Mouse (Mus musculus): ENCODE results near the gene Amz1. TPM values are rescaled to one million over a fixed set of nuclear protein-coding genes. Genes with fewer than 3 reads are reported as not detected.

The Amz1 gene
- polyA plus RNA-seq, 1 experiment from 2014 or later, result 0.97 TPM

DNA sequence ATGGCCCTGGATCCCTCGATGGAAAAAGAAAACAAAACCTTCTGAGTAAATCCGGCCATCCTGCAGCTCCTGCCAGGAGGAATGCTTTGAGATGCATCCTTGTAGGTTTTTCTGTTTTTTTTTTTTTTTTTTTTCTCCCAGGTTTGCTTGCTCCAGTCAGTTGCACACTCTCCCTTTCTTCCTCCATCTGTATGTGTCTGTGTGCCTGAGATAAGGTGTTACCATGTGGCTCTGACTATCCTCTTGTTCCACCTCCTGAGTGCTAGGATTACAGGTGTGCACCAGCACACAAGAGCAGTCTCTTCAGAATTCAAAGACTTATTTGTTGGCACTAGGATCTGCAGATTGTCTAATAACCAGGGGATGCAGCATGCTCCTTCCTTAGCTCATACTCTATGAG lies 83.0 kb downstream of the Amz1 start:
- H3K27me3 ChIP-seq, result no peaks in the 10 kb centered on the region
- H3K4me3 ChIP-seq (replicated peaks), result no peak overlapping the region
- no peak overlapping the region for H3K4me2 ChIP-seq
- WGBS (ENCODE audit: insufficient replicate concordance), result 50% methylated on average over 2 of the region's 2 CpGs
- H3K9ac ChIP-seq, result no peak overlapping the region
- ATAC-seq (ENCODE audit: low read depth) (peak; percentile 85), DNase-seq (no peak)
- H3K27ac ChIP-seq, result 0 out of 2 replicates have a peak overlapping the region, but pooled peaks have one; percentile 1
- no peaks in the 10 kb centered on the region for H3K9me3 ChIP-seq (replicated peaks)
- peaks cover 64% of the 10 kb centered on the region for H3K4me1 ChIP-seq (replicated peaks)
- H3K36me3 ChIP-seq, result no peaks in the 10 kb centered on the region; the same call in 1 of the 2 replicates

Other genes with a start within 250 kb of the Amz1 start
- 9.3 and 9.9 TPM in 2 replicates for gene Chst12, start 218.6 kb upstream of the Amz1 start, polyA plus RNA-seq (2015; fragmentation: Nextera tagmentation; extraction: Ambion mirVana)
- 4.6 and 4.9 TPM in 2 replicates for gene Grifin, start 159.1 kb upstream of the Amz1 start, polyA plus RNA-seq (2015; fragmentation: Nextera tagmentation; extraction: Ambion mirVana)
- 7.6 and 8.0 TPM in 2 replicates for gene Lfng, start 116.8 kb upstream of the Amz1 start, polyA plus RNA-seq (2015; fragmentation: Nextera tagmentation; extraction: Ambion mirVana)
- 4.8 and 4.9 TPM in 2 replicates for gene Ttyh3, start 75.1 kb upstream of the Amz1 start, polyA plus RNA-seq (2015; fragmentation: Nextera tagmentation; extraction: Ambion mirVana)
- gene Iqce, start 21.7 kb upstream of the Amz1 start, polyA plus RNA-seq (2015; fragmentation: Nextera tagmentation; extraction: Ambion mirVana), result 4.3 and 5.6 TPM in 2 replicates
- gene Brat1, start 19.1 kb upstream of the Amz1 start, polyA plus RNA-seq (2015; fragmentation: Nextera tagmentation; extraction: Ambion mirVana), result 8.0 and 8.2 TPM in 2 replicates
- gene Gna12, start 106.3 kb downstream of the Amz1 start, polyA plus RNA-seq (2015; fragmentation: Nextera tagmentation; extraction: Ambion mirVana), result 5.3 and 7.0 TPM in 2 replicates

Data from liver, embryonic 13.5 days (tissue).